Mouse (Mus musculus): ENCODE measurements at regions not wholly inside any gene's neighbourhood (a gene's known extent, or its start where the extent isn't known, plus 50 kb on each side); places are given as distances from the start of the nearest gene placed in this dataset.
A peak's percentile ranks its signal among the peaks of the same experiment; 100 is the strongest.

- DNase-seq (ENCODE audit: extremely low spot score in 1 of 2, low spot score in 2 of 2) = no peak
- TF ChIP-seq CTCF (IDR thresholded peaks at IDR 0.05) = peak; percentile 5; the same call in 1 of the 2 replicates
- intact Hi-C loops (cut with DNase I) = no loop called here
- Histone ChIP-seq H3K27ac (no peak overlapping the region), H3K4me3 (no peak overlapping the region)
Observed at GRCm38 (mm10) chr1:19290098-19290497, 81.4 kb downstream of the Tfap2b start.

- TF ChIP-seq CTCF (IDR thresholded peaks at IDR 0.05) = no peak
- H3K27ac ChIP-seq = no peak overlapping the region
- no peak for DNase-seq (ENCODE audit: extremely low spot score in 1 of 2, low spot score in 2 of 2)
- intact Hi-C loops (cut with DNase I) = no loop called here
- no peak overlapping the region for H3K4me3 ChIP-seq
Observed at GRCm38 (mm10) chr1:19321598-19321997, 112.9 kb downstream of the Tfap2b start.

DNA sequence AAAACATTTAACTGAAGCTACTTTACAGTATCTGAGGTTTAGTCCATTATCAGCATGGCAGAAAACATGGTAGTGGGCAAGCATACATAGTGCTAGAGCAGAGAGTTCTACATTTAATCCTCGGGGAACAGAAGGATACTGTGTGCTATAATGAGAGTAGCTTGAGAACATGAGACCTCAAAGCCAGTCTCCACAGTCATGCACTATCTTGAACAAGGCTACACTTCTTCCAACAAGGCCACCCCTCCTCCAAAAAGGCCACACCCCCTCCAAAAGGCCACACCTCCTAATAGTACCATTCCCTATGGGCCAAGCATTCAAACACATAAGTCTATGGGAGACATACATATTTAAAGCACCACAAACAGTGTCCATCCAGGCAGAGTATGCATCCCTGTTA is 127.3 kb downstream of the Tfap2b start:
- no peak for TF ChIP-seq CTCF (IDR thresholded peaks at IDR 0.05)
- DNase-seq (ENCODE audit: extremely low spot score in 1 of 2, low spot score in 2 of 2) = no peak
- intact Hi-C loops (cut with DNase I) = no loop called here
- Histone ChIP-seq H3K4me3 (no peak overlapping the region), H3K27ac (no peak overlapping the region)

DNA sequence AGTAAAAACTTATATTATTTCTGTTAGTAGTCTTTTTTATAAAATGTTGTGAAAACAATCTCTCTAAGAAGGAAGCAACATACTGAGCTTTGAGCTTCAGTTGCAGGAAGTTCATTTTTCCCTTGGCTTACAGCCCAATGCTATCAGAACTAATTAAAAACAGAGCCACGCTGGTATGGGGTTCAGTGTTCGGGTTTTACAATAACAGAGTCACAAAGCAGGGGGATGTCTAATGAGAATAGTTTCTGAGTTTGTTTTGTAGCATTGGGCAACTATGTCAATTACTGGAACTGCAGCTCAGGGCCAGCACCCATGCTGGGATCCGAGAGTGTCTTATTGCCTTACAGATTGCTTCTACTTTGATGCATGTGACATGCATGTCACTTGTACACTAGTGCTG is 128.5 kb downstream of the Tfap2b start:
- TF ChIP-seq CTCF (IDR thresholded peaks at IDR 0.05) = no peak
- no peak for DNase-seq (ENCODE audit: extremely low spot score in 1 of 2, low spot score in 2 of 2)
- Histone ChIP-seq H3K4me3 (no peak overlapping the region), H3K27ac (no peak overlapping the region)
- intact Hi-C loops (cut with DNase I) = no loop called here

DNA sequence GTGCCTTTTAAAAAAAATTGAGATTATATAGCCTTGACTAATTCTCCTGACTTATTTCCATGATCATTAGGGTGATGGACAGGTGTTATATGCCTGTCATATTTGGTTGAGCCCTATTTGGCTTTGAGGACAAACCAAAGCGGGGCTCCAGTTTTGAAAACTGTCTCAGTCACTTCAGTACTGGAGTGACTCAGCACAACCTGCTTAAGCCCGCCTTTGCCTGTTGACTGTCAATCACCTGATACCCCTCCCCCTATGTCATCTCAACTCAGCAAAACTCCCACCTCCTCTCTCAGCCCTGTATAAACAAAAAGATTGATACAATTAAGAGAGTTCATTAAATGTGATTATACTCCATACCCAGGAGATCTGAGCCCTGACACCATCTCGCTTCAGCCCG is 135.7 kb downstream of the Tfap2b start:
- Histone ChIP-seq H3K27ac (no peak overlapping the region), H3K4me3 (no peak overlapping the region)
- DNase-seq (ENCODE audit: extremely low spot score in 1 of 2, low spot score in 2 of 2) = no peak
- no peak for TF ChIP-seq CTCF (IDR thresholded peaks at IDR 0.05)
- intact Hi-C loops (cut with DNase I) = no loop called here

GRCm38 (mm10) chr1:19350495-19350894 is 141.8 kb downstream of the Tfap2b start:
- TF ChIP-seq CTCF (IDR thresholded peaks at IDR 0.05) = no peak
- Histone ChIP-seq H3K27ac (no peak overlapping the region), H3K4me3 (no peak overlapping the region)
- no peak for DNase-seq (ENCODE audit: extremely low spot score in 1 of 2, low spot score in 2 of 2)
- intact Hi-C loops (cut with DNase I) = no loop called here

DNA sequence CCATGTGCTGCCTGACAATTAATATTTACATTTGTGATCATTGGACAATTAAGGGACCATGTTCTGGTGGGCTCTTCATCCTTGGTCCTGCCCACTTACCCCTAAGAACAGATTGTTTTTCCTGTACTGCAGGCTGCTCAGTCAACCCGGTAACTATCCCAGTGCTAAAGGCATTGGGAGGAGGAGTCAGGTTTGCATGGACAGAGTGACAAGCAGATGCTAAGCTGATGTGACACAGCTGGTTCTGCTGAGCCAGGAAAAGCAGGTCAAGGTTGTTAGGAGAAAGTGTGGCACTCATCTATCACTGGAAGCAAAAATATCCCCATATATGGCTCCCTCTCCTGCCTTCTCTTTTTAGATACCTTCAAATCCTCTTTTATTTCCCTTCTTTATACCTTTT is 176.1 kb downstream of the Tfap2b start:
- intact Hi-C loops (cut with DNase I) = no loop called here
- no peak overlapping the region for H3K4me3 ChIP-seq
- TF ChIP-seq CTCF (IDR thresholded peaks at IDR 0.05) = no peak
- DNase-seq (ENCODE audit: extremely low spot score in 1 of 2, low spot score in 2 of 2) = no peak
- no peak overlapping the region for H3K27ac ChIP-seq

DNA sequence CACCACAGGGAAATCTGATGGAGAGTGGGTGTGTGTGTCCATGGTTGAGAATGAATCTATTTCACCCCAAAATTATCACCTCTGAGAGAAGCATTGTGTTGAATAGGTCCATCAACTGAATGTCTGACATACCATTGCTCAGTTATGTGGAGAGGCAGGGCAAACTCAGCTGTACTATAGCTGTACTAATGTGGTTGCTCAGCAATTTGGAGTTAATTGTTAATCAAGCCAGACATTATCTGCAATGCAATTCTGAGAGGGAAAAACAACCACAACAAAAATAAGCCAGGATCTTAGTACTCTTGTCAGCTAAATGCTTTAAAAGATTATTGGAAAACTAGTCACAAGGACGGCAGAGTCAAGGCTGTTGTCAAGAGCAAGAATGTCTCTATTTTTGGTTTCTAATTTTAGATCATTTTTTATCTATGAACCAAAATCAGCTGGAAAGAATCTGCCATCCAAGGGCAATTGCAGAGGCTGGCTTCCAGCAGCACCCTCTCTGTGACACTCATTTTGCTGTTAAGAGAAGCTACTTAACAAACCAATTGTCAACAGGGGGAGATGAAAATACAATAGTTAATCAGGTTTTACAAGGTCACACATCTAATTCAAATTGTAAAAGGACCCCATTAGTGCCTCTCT is 180.3 kb downstream of the Tfap2b start:
- no peak for TF ChIP-seq CTCF (IDR thresholded peaks at IDR 0.05)
- DNase-seq (ENCODE audit: extremely low spot score in 1 of 2, low spot score in 2 of 2) = no peak
- H3K4me3 ChIP-seq = no peak overlapping the region
- H3K27ac ChIP-seq = no peak overlapping the region
- intact Hi-C loops (cut with DNase I) = no loop called here

- TF ChIP-seq CTCF (IDR thresholded peaks at IDR 0.05) = no peak
Observed at GRCm38 (mm10) chr1:19407556-19407955, 198.8 kb downstream of the Tfap2b start.

DNA sequence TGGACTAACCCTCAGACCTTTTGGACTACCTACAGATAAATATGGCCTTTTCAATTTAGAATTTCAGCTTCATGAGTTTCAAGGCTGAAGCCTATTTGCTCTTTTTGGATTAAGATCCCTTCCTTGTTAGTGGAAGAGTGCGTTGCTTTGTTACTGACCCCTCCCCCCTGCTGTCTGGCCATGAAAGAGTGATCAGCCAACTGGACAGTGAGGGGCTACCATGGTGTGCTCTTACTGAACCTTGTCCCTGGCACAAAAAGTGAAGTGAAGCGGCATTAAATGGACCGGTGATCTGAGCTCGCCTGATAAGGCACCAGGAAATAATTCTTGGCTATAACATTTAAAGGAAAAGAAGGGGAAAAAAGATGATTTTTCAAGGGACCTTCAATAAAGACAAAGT is 203.6 kb downstream of the Tfap2b start:
- TF ChIP-seq CTCF (IDR thresholded peaks at IDR 0.05) = no peak
- no peak for DNase-seq (ENCODE audit: extremely low spot score in 1 of 2, low spot score in 2 of 2)
- Histone ChIP-seq H3K4me3 (no peak overlapping the region), H3K27ac (no peak overlapping the region)
- intact Hi-C loops (cut with DNase I) = no loop called here

More at GRCm38 (mm10) chr1:19407556-19407955, 198.8 kb downstream of the Tfap2b start:
- no peak for DNase-seq (ENCODE audit: extremely low spot score in 1 of 2, low spot score in 2 of 2)
- Histone ChIP-seq H3K4me3 (no peak overlapping the region), H3K27ac (no peak overlapping the region)
- intact Hi-C loops (cut with DNase I) = no loop called here

- no peak for DNase-seq (ENCODE audit: extremely low spot score in 1 of 2, low spot score in 2 of 2)
- intact Hi-C loops (cut with DNase I) = no loop called here
Observed at GRCm38 (mm10) chr1:19421116-19421515, 212.4 kb downstream of the Tfap2b start.

GRCm38 (mm10) chr1:19450786-19451185 is 242.1 kb downstream of the Tfap2b start:
- intact Hi-C loops (cut with DNase I) = no loop called here
- no peak for TF ChIP-seq CTCF (IDR thresholded peaks at IDR 0.05)
- Histone ChIP-seq H3K27ac (no peak overlapping the region), H3K4me3 (no peak overlapping the region)
- no peak for DNase-seq (ENCODE audit: extremely low spot score in 1 of 2, low spot score in 2 of 2)

More at GRCm38 (mm10) chr1:19421116-19421515, 212.4 kb downstream of the Tfap2b start:
- no peak for TF ChIP-seq CTCF (IDR thresholded peaks at IDR 0.05)
- Histone ChIP-seq H3K27ac (no peak overlapping the region), H3K4me3 (no peak overlapping the region)

GRCm38 (mm10) chr1:19458646-19459441 is 250.1 kb downstream of the Tfap2b start:
- Histone ChIP-seq H3K27ac (no peak overlapping the region), H3K4me3 (no peak overlapping the region)
- TF ChIP-seq CTCF (IDR thresholded peaks at IDR 0.05) = no peak
- intact Hi-C loops (cut with DNase I) = no loop called here
- no peak for DNase-seq (ENCODE audit: extremely low spot score in 1 of 2, low spot score in 2 of 2)
